Mouse (Mus musculus): ENCODE results near the gene Spata7.
"Not testable (repeated sequence)": the region's sequence is repeated elsewhere in the genome, so short reads cannot be mapped to it uniquely, and the experiment has no call there.

Gene Spata7

GRCm38 (mm10) chr12:98627392-98628259 is at the start of gene Spata7:
Spata7 (plus strand) TSS chr12:98628157.
- peak; percentile 84 for DNase-seq (ENCODE audit: low spot score)

DNA sequence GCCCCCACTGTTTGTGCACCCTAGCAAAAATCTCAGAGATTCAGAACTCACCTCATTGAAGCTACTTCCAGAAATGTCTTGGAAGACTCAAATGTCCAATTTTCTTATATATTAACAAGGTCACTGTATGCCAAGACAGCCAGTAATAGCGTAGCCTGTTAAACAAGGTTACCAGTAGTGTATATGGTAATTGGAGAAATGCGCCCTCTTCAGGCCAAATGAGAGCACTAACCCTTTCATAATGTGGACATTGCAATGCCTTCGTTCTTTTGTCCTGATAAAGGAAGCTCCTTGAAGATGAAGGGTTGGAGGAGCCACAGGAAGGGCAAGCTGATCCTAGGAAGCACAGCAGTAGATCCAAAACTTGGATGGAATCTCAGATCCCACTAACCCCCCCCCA is 42.7 kb upstream of the Spata7 start:
- DNase-seq (ENCODE audit: low spot score) = no peak

GRCm38 (mm10) chr12:98588573-98588972 is 39.4 kb upstream of the Spata7 start:
- no peak for DNase-seq (ENCODE audit: low spot score)

DNA sequence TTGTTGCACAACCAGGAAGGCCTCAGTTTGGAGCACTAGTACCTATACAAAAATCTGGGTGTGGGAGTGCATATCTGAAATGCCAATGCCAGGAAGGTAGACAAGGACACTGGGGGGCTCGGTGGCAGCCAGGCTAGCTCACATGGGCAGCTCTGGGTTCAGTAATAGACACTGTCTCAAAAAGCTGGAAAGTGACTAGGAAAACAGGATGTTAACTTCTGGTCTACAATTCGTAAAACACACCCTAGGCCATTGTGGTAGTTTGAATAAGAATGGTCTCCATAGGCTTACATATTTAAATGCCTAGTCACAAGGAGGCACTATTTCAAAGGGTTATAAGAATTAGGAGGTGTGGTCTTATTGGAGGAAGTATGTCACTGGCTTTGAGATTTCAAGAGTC is 36.9 kb upstream of the Spata7 start:
- no peak for DNase-seq (ENCODE audit: low spot score)

DNA sequence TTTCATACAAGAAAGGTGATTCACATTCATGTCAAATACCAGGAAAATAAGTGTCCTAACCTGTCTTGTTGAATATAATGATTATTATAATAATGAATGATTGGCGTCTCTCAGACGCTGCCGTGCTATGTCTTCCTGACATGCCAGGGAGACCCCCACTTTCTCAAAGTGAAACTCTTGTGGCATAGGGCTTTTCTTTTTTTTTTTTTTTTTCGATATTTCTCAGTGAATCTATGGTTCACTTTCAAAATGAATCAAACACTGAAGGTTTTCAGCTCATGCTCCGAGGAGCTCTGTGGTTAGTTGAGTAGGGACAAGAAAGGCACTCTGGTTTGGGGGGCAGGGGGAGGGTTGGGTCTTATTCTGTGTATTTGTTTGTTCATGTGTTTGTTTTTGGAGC is 27.1 kb upstream of the Spata7 start:
- DNase-seq (ENCODE audit: low spot score) = no peak

DNA sequence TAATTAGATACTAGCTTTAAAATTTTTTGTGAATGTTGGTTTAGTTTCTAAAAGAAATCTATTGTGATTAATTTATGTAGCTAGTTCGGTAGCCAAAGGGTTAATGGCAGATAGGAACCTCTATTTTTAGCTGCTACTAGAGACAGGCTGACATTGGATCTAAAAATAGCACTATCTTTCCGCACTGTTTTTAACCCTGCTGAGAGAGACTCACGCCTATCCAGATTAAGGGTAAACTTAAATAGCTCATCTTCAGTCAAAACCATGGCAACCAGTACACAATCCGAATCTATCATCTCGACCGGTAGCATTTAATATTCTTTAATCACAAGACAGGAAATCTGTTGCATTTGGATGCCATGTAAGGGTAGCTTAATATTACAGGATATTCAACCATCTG is 25.8 kb upstream of the Spata7 start:
- no peak for DNase-seq (ENCODE audit: low spot score)

GRCm38 (mm10) chr12:98605264-98605663 is 22.7 kb upstream of the Spata7 start:
- DNase-seq (ENCODE audit: low spot score) = no peak

DNA sequence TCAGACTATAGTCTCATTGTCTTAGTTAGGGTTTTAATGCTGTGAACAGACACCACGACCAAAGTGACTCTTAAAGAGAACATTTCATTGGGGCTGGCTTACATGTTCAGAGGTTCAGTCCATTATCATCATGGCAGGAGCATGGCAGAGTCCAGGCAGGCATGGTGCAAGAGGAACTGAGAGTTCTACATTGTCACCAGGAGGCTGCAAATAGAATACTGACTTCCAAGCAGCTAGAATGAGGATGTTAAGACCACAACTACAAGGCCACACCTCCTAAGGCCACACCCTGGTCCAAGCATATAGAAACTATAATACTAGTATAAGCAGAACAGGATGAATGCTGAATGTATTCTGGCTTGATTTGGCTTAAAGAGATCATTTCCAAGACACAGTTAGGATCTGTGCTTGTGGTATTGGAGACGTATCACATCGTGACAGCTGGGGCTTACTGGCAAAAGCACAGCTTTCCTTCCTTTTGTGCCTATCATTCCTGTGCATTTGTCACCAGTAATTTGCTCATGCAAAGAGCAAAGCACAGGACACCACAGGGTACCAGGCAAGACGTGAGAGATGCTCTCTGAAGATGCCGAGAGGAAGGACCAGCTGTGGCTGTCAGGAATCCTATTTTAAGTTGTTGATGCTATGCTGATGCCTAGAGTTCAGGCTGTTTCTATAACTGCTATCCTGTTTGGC is 21.2 kb upstream of the Spata7 start:
- peak; percentile 18 for DNase-seq (ENCODE audit: low spot score)

DNA sequence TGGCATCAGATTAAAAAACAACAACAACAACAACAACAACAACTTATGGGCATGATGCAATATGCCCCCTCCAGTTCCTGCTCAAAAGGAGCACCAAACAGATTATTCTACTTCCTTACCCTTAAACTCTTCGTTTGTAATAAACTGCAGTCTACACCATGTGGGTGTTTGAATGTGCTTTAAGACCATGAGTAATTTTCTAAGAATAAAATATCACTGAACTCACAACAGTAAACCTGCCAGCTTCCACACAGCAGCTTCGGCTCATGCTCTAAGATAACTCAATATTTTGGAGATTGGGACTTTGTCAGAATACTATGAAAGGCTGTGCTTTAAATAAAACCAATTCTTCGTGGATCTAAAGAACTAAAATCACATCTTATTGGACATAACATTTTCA is 17.6 kb upstream of the Spata7 start:
- DNase-seq (ENCODE audit: low spot score) = no peak

DNA sequence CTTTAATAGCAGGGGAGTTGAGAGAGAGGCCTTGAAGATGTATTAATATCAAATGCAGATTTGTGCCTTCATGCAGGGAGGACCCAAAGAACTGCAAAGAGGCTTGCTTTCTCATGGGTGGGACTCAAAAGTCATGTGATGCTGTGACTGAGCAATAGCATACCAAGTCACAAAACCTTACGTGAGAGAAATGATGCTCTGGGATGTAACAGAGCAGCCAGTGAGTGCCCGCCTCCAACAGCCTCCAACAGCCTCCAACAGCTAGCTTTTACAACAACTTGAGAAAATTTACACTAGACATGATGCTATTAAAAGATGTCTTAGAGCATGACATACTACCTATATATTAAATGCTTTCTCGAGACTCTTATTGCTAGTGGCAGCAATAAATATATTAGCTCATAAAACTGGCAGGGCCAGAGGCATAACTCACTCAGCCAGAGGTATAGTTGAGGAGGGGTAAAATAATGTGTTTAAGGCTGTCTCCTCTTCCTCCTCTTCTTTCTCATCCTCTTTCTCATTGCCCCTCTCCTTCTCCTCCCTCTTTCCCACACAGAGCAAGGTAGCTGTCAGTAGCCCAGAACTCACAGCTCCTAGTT is 12.9 kb upstream of the Spata7 start:
- DNase-seq (ENCODE audit: low spot score) = no peak

DNA sequence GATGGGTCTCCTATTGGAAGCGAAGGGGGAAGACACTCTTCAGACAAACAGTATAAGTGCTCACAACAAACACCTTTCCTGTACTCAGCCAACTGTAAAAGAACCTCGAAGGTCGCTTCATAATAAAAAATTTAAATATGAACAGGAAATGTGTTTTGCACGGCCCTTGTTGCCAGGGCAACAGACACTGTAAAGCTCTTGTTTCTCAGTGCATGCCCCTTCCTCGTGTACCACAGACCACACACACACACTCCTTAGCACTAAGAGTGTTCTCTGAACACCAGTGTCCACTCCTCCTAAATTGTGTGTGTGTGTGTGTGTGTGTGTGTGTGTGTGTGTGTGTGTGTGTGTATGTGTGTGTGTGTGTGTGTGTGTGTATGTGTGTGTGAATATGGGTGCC is 12.2 kb upstream of the Spata7 start:
- DNase-seq (ENCODE audit: low spot score) = no peak

- DNase-seq (ENCODE audit: low spot score) = no peak
Measured at GRCm38 (mm10) chr12:98619496-98619895, 8.5 kb upstream of the Spata7 start.

- peak; percentile 13 for DNase-seq (ENCODE audit: low spot score)
Measured at GRCm38 (mm10) chr12:98620922-98621321, 7.0 kb upstream of the Spata7 start.

DNA sequence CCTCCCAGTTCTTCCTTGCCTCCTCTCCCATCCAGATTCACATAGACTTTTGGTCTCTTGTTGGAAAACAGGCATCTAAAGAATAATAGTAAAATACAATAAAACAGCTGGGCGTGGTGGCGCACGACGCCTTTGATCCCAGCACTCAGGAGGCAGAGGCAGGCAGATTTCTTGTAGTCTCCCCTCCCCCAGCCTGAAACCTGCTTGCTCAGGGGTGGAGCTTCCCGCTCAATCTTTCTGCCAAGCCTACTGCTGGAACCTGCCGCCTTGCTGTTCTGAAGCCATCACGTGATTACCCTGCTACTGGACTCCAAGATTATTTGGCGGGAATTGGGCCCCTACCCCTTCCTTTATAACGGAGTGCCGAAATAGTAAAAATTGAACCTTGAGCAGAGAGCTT is 4.7 kb upstream of the Spata7 start:
- DNase-seq (ENCODE audit: low spot score) = not testable (repeated sequence)

DNA sequence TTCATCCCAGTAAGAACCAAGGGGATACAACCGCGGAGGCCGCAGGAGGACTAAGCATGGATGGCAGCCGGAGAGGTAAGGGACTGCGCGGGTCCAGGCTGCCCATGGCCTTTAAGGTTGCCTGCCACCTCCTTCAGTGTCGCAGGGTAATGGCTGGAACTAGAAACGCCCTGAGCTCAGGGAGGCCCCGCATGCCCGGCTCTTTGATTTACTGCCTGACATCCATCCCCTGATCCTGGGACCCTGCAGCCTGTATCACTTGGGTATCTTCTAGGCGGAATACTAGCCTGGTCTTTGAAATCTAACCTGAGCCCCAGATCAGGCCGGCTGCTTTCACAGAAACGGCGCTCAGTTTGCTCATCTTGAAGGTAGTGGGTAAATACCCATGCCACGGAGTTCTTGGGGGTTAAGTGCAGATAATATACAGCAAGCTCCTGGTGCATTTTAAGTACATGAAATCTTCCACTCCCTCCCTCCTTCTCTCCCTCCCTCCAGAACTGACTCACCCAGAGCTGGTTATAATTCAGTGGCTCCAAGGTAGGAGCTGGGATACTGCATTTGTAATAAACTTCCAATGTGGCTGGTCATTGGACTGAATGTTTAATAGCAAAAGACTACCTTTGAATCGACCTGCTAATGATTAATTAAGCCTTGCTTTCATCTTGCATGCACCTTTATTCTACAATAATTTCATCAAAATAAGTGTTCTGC is 458 bp downstream of the Spata7 start:
- no peak for DNase-seq (ENCODE audit: low spot score)

- no peak for DNase-seq (ENCODE audit: low spot score)
Measured at GRCm38 (mm10) chr12:98644852-98645251, 16.9 kb downstream of the Spata7 start.

DNA sequence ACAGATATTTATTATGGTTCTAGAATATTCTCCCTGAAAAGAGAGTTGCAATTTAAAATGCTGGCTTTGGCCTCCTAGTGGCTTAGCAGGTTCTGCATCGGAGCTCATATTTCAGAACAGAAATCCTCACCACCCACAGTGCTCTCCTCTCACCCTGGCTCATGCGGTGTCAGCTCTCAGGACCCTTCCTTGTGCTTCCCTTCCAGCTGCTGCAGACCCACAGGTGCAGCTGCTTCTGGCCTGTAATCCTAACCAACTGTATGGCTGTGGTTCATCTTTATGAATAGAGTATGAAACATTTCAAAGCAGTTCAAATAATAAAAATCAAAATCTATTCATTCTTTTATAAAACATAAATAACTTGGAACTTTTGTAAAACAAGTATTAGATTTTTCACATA is 28.9 kb downstream of the Spata7 start:
- no peak for DNase-seq (ENCODE audit: low spot score)

DNA sequence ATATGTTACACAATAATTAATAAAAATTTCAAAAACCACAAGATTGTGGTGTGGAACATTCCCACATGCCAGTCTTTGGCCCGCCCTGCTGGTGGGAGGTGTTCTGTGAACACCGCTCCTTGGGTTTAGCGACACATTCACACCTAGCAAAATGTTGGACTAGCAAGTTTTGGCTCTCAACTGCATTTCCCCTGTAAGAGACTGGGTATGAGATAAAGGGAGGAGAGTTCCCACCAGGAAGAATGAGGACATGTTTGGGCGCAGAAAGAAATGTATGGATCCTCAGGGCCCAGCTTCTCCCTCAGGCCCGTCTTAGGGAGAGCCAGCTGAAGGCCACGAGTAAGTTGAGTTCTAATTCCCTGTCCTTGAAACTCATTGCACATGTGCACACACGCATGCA is 34.7 kb downstream of the Spata7 start:
- DNase-seq (ENCODE audit: low spot score) = no peak

GRCm38 (mm10) chr12:98668132-98668814 is 40.3 kb downstream of the Spata7 start:
- peak; percentile 82 for DNase-seq (ENCODE audit: low spot score)

GRCm38 (mm10) chr12:98669086-98669485 is 41.1 kb downstream of the Spata7 start:
- DNase-seq (ENCODE audit: low spot score) = no peak

DNA sequence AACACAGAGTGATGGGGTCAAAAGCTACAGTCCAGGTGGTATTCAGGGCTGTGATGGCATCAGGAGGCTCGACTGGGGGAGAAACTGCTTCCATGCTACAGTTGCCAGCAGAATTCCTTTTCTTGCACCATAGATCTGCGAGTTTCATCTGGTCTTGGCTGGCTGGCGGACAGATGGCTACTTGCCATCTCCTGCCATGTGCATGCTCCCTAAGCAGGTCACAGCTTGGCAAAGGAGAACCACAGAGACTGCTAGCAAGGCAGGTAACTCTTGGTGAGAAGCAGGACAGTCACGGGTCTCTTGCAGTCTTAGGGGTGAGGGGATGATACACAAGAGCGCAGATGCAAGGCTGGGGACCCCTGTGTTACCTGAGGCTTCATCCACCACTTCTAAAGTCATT is 41.9 kb downstream of the Spata7 start:
- DNase-seq (ENCODE audit: low spot score) = no peak

- no peak for DNase-seq (ENCODE audit: low spot score)
Measured at GRCm38 (mm10) chr12:98670429-98670828, 42.5 kb downstream of the Spata7 start.
